Mouse (Mus musculus) erythroblast, embryonic 14.5 days (primary cell): ENCODE data around the gene Vps13d.

Experiments used
- GATA1 ChIP-seq: IDR thresholded peaks from 2 replicates; pipeline ENCODE4 v1.6.1; 2012; ENCODE audit warnings: low read length, inconsistent platforms, mixed read lengths
- TAL1 ChIP-seq: IDR thresholded peaks from 3 replicates; pipeline ENCODE4 v1.6.1; 2012; ENCODE audit warnings: low read length, inconsistent platforms, mixed read lengths

- TF ChIP-seq GATA1 (no peak), TAL1 (no peak)
These were observed 15.8 kb downstream of the Vps13d start for GRCm38 (mm10) chr4:145178918-145179549.
